Mouse (Mus musculus): Measurements from ENCODE around the gene Fat3. TPM values are rescaled to one million over a fixed set of nuclear protein-coding genes. Genes with fewer than 3 reads are reported as not detected.
A peak's percentile ranks its signal among the peaks of the same experiment; 100 is the strongest.

The Fat3 gene
- polyA plus RNA-seq, 1 experiment from 2014 or later: 7.5 TPM

- Histone ChIP-seq H3K4me3 (ENCODE audit: low read length) (no peak overlapping the region), H3K4me2 (ENCODE audit: low read length) (no peak overlapping the region), H3K27me3 (replicated peaks; ENCODE audit: control insufficient read depth, insufficient read depth, low read length) (no peaks in the 10 kb centered on the region), H3K27ac (ENCODE audit: low read depth, low read length) (no peak overlapping the region), H3K4me1 (ENCODE audit: control insufficient read depth, insufficient read depth, low read depth, low read length) (peaks cover 2% of the 10 kb centered on the region), H3K9ac (ENCODE audit: low read depth, low read length) (no peak overlapping the region), H3K9me3 (ENCODE audit: control insufficient read depth, low read length) (no peaks in the 10 kb centered on the region), H3K36me3 (ENCODE audit: control insufficient read depth, insufficient read depth, low read length) (no peaks in the 10 kb centered on the region)
- no peak for ATAC-seq
- 23% methylated on average over 2 of the region's 2 CpGs for WGBS
These were observed 426.4 kb downstream of the Fat3 start for GRCm38 (mm10) chr9:16074664-16075063.

- Histone ChIP-seq H3K4me1 (ENCODE audit: control insufficient read depth, insufficient read depth, low read depth, low read length) (no peaks in the 10 kb centered on the region; the same call in 1 of the 2 replicates), H3K9me3 (ENCODE audit: control insufficient read depth, low read length) (no peaks in the 10 kb centered on the region), H3K27ac (ENCODE audit: low read depth, low read length) (no peak overlapping the region), H3K4me2 (ENCODE audit: low read length) (no peak overlapping the region), H3K27me3 (replicated peaks; ENCODE audit: control insufficient read depth, insufficient read depth, low read length) (no peaks in the 10 kb centered on the region), H3K9ac (ENCODE audit: low read depth, low read length) (no peak overlapping the region), H3K4me3 (ENCODE audit: low read length) (no peak overlapping the region), H3K36me3 (ENCODE audit: control insufficient read depth, insufficient read depth, low read length) (no peaks in the 10 kb centered on the region)
- ATAC-seq: no peak
- 41% methylated on average over 6 of the region's 6 CpGs for WGBS
These were observed 427.0 kb downstream of the Fat3 start for GRCm38 (mm10) chr9:16074116-16074515.

- no peaks in the 10 kb centered on the region for H3K9me3 ChIP-seq (ENCODE audit: control insufficient read depth, low read length)
- no peaks in the 10 kb centered on the region for H3K36me3 ChIP-seq (ENCODE audit: control insufficient read depth, insufficient read depth, low read length)
- no peak overlapping the region for H3K9ac ChIP-seq (ENCODE audit: low read depth, low read length)
- ATAC-seq: no peak
- H3K4me1 ChIP-seq (ENCODE audit: control insufficient read depth, insufficient read depth, low read depth, low read length): no peaks in the 10 kb centered on the region
- H3K4me3 ChIP-seq (ENCODE audit: low read length): no peak overlapping the region
- H3K27ac ChIP-seq (ENCODE audit: low read depth, low read length): no peak overlapping the region
- WGBS: 59% methylated on average over 4 of the region's 4 CpGs
- H3K4me2 ChIP-seq (ENCODE audit: low read length): no peak overlapping the region
- no peaks in the 10 kb centered on the region for H3K27me3 ChIP-seq (replicated peaks; ENCODE audit: control insufficient read depth, insufficient read depth, low read length)
These were observed 437.6 kb downstream of the Fat3 start for GRCm38 (mm10) chr9:16063447-16063846.

- Histone ChIP-seq H3K4me2 (ENCODE audit: low read length) (no peak overlapping the region), H3K9ac (ENCODE audit: low read depth, low read length) (no peak overlapping the region), H3K27me3 (replicated peaks; ENCODE audit: control insufficient read depth, insufficient read depth, low read length) (no peaks in the 10 kb centered on the region), H3K4me3 (ENCODE audit: low read length) (no peak overlapping the region), H3K36me3 (ENCODE audit: control insufficient read depth, insufficient read depth, low read length) (no peaks in the 10 kb centered on the region), H3K4me1 (ENCODE audit: control insufficient read depth, insufficient read depth, low read depth, low read length) (no peaks in the 10 kb centered on the region), H3K9me3 (ENCODE audit: control insufficient read depth, low read length) (no peaks in the 10 kb centered on the region), H3K27ac (ENCODE audit: low read depth, low read length) (no peak overlapping the region)
- no peak for ATAC-seq
These were observed 438.6 kb downstream of the Fat3 start for GRCm38 (mm10) chr9:16062472-16062871.

GRCm38 (mm10) chr9:16046686-16047085, 454.4 kb downstream of the Fat3 start:
- no peak overlapping the region for H3K4me3 ChIP-seq (ENCODE audit: low read length)

GRCm38 (mm10) chr9:16037375-16037774, 463.7 kb downstream of the Fat3 start:
- no peak overlapping the region for H3K4me3 ChIP-seq (ENCODE audit: low read length)
- no peak overlapping the region for H3K4me2 ChIP-seq (ENCODE audit: low read length)
- no peaks in the 10 kb centered on the region for H3K27me3 ChIP-seq (replicated peaks; ENCODE audit: control insufficient read depth, insufficient read depth, low read length)
- no peak overlapping the region for H3K9ac ChIP-seq (ENCODE audit: low read depth, low read length)
- 87% methylated on average over 3 of the region's 3 CpGs for WGBS
- H3K27ac ChIP-seq (ENCODE audit: low read depth, low read length): no peak overlapping the region
- no peak for ATAC-seq
- H3K36me3 ChIP-seq (ENCODE audit: control insufficient read depth, insufficient read depth, low read length): no peaks in the 10 kb centered on the region
- H3K9me3 ChIP-seq (ENCODE audit: control insufficient read depth, low read length): no peaks in the 10 kb centered on the region
- no peaks in the 10 kb centered on the region for H3K4me1 ChIP-seq (ENCODE audit: control insufficient read depth, insufficient read depth, low read depth, low read length)

More at GRCm38 (mm10) chr9:16046686-16047085, 454.4 kb downstream of the Fat3 start:
- no peaks in the 10 kb centered on the region for H3K36me3 ChIP-seq (ENCODE audit: control insufficient read depth, insufficient read depth, low read length)
- no peak for ATAC-seq
- H3K27me3 ChIP-seq (replicated peaks; ENCODE audit: control insufficient read depth, insufficient read depth, low read length): no peaks in the 10 kb centered on the region
- no peak overlapping the region for H3K4me2 ChIP-seq (ENCODE audit: low read length)
- no peak overlapping the region for H3K9ac ChIP-seq (ENCODE audit: low read depth, low read length)
- no peaks in the 10 kb centered on the region for H3K4me1 ChIP-seq (ENCODE audit: control insufficient read depth, insufficient read depth, low read depth, low read length)
- H3K27ac ChIP-seq (ENCODE audit: low read depth, low read length): no peak overlapping the region
- no peaks in the 10 kb centered on the region for H3K9me3 ChIP-seq (ENCODE audit: control insufficient read depth, low read length)
- 92% methylated on average over 2 of the region's 2 CpGs for WGBS

DNA sequence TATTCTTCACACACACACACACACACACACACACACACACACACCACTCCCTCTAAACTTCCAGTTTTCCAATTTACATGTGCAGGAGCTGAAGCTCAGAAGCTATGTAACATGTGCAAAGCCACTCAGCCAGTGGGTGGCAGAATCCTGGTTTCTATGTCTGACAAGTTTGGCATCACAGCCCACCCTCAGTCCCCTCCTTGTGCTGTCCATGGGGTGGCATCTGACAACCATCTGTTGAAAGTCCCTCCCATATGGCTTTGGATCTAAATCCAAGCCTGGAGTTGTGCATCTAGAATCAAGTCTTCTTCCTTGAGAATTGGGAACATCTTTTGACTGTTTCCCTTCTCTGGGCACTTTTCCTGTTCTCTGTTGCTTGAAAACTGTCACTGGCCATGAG, 464.7 kb downstream of the Fat3 start:
- no peaks in the 10 kb centered on the region for H3K36me3 ChIP-seq (ENCODE audit: control insufficient read depth, insufficient read depth, low read length)
- no peak for ATAC-seq
- H3K9ac ChIP-seq (ENCODE audit: low read depth, low read length): no peak overlapping the region
- H3K27ac ChIP-seq (ENCODE audit: low read depth, low read length): no peak overlapping the region
- no peak overlapping the region for H3K4me2 ChIP-seq (ENCODE audit: low read length)
- no peaks in the 10 kb centered on the region for H3K9me3 ChIP-seq (ENCODE audit: control insufficient read depth, low read length)
- no peaks in the 10 kb centered on the region for H3K27me3 ChIP-seq (replicated peaks; ENCODE audit: control insufficient read depth, insufficient read depth, low read length)
- no peaks in the 10 kb centered on the region for H3K4me1 ChIP-seq (ENCODE audit: control insufficient read depth, insufficient read depth, low read depth, low read length)
- H3K4me3 ChIP-seq (ENCODE audit: low read length): no peak overlapping the region

DNA sequence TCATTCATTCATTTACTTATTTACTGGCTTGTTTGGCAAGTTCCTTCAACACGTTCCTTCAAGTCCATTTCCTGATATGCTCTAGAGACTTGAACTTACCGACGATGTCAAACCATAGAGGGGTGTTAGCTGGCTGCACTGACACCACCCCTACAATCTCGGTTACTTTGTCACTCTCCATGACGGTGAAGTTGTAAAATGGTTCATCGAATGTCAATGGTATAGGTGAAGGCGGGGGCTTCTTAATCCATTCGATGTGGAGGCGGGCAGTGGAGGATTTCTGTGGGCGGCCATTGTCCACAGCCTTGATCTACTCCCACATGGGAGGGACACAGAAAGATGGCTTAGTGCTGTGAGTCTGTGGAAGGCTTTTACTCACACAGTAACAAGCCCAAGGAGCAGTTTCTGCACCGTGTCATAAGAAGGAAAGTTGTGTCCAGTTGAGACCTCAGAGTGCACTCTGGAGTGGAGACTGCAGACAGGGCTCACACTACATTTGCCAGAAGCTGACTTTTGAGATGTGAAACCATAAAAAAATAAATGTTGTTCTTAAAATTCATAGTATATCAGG, 471.3 kb downstream of the Fat3 start:
- no peaks in the 10 kb centered on the region for H3K27me3 ChIP-seq (replicated peaks; ENCODE audit: control insufficient read depth, insufficient read depth, low read length)
- no peaks in the 10 kb centered on the region for H3K36me3 ChIP-seq (ENCODE audit: control insufficient read depth, insufficient read depth, low read length)
- no peak overlapping the region for H3K4me2 ChIP-seq (ENCODE audit: low read length)
- WGBS: 79% methylated on average over 11 of the region's 11 CpGs
- no peak for ATAC-seq
- H3K27ac ChIP-seq (ENCODE audit: low read depth, low read length): no peak overlapping the region
- H3K9ac ChIP-seq (ENCODE audit: low read depth, low read length): no peak overlapping the region
- H3K9me3 ChIP-seq (ENCODE audit: control insufficient read depth, low read length): no peaks in the 10 kb centered on the region
- H3K4me1 ChIP-seq (ENCODE audit: control insufficient read depth, insufficient read depth, low read depth, low read length): no peaks in the 10 kb centered on the region
- no peak overlapping the region for H3K4me3 ChIP-seq (ENCODE audit: low read length)

- H3K27ac ChIP-seq (ENCODE audit: low read depth, low read length): no peak overlapping the region
- no peak for ATAC-seq
- no peak overlapping the region for H3K4me3 ChIP-seq (ENCODE audit: low read length)
- H3K27me3 ChIP-seq (replicated peaks; ENCODE audit: control insufficient read depth, insufficient read depth, low read length): no peaks in the 10 kb centered on the region
- WGBS: 65% methylated on average over 4 of the region's 4 CpGs
- H3K9ac ChIP-seq (ENCODE audit: low read depth, low read length): no peak overlapping the region
- H3K9me3 ChIP-seq (ENCODE audit: control insufficient read depth, low read length): no peaks in the 10 kb centered on the region
- H3K4me2 ChIP-seq (ENCODE audit: low read length): no peak overlapping the region
- no peaks in the 10 kb centered on the region for H3K4me1 ChIP-seq (ENCODE audit: control insufficient read depth, insufficient read depth, low read depth, low read length)
- no peaks in the 10 kb centered on the region for H3K36me3 ChIP-seq (ENCODE audit: control insufficient read depth, insufficient read depth, low read length)
These were observed 472.0 kb downstream of the Fat3 start for GRCm38 (mm10) chr9:16029066-16029465.

DNA sequence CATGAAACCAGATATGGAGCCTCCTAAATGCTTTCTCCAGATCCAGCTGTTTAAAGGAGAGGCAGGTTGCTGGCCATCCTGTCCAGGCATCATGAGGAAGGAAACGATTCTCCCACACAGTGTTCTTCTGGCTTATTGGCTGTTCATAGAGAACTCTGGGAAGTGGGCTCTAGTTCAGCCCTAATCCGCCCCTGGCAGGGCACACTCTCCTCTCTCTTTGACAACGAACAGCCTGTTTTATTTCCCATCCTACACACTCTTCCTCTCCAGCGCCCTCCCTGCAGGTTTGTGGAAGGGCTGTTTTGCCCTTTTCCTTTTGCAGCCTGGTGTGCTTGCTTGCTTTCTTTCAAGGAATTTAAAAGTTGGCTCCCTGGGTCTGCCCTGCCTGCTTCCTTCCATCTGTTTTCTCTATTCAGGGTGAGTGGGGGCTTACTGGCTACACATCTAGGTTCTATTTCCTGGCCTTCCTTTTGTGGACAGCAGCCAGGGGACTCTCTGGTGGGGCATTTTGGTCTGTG, 472.6 kb downstream of the Fat3 start:
- Histone ChIP-seq H3K4me2 (ENCODE audit: low read length) (no peak overlapping the region), H3K27me3 (replicated peaks; ENCODE audit: control insufficient read depth, insufficient read depth, low read length) (no peaks in the 10 kb centered on the region), H3K9me3 (ENCODE audit: control insufficient read depth, low read length) (no peaks in the 10 kb centered on the region), H3K27ac (ENCODE audit: low read depth, low read length) (no peak overlapping the region), H3K9ac (ENCODE audit: low read depth, low read length) (no peak overlapping the region), H3K36me3 (ENCODE audit: control insufficient read depth, insufficient read depth, low read length) (no peaks in the 10 kb centered on the region), H3K4me1 (ENCODE audit: control insufficient read depth, insufficient read depth, low read depth, low read length) (no peaks in the 10 kb centered on the region), H3K4me3 (ENCODE audit: low read length) (no peak overlapping the region)
- peak; percentile 84 for ATAC-seq
- 47% methylated on average over 4 of the region's 4 CpGs for WGBS
